Mouse (Mus musculus) gonadal fat pad, adult 2 months (tissue): ENCODE measurements around the gene Cpt1c. TPM values are rescaled to one million over a fixed set of nuclear protein-coding genes. Genes with fewer than 3 reads are reported as not detected.

Source experiments
- DNase-seq: peaks from one replicate; pipeline ENCODE4 v3.0.0-alpha.2; 2012; ENCODE audit warnings: low read depth
- polyA plus RNA-seq: library from polyadenylated mRNA; depleted of rRNA; stranded (reverse); fragments of >200 nt; gene quantifications from 2 replicates; pipeline ENCODE4 v1.2.3, GENCODE M21; 2012

Cpt1c gene
- polyA plus RNA-seq, 1 experiment = 17.9 TPM

DNA sequence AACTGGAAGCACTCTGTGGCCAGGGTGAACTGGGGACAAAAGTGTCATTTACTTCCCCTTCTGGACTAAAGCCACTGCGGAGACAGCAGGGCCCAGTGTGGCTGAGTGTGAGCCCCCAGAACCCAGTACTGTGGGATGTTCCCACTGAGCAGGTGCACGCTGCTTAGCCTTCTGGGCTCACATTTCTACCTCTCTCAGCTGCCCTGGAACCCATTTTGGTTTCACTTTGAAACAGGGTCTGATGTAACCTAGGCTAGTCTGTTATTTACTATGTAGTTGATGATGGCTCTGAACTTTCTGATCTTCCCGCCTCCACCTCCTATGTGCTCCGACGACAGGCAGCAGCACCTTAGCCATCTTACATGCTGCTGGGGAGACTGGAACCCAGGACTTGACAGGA, 11.8 kb downstream of the Cpt1c start:
- DNase-seq = no peak

- DNase-seq = no peak
These were observed 12.3 kb downstream of the Cpt1c start for GRCm38 (mm10) chr7:44962337-44962736.

GRCm38 (mm10) chr7:44960512-44960910, 14.1 kb downstream of the Cpt1c start:
- DNase-seq = no peak

DNA sequence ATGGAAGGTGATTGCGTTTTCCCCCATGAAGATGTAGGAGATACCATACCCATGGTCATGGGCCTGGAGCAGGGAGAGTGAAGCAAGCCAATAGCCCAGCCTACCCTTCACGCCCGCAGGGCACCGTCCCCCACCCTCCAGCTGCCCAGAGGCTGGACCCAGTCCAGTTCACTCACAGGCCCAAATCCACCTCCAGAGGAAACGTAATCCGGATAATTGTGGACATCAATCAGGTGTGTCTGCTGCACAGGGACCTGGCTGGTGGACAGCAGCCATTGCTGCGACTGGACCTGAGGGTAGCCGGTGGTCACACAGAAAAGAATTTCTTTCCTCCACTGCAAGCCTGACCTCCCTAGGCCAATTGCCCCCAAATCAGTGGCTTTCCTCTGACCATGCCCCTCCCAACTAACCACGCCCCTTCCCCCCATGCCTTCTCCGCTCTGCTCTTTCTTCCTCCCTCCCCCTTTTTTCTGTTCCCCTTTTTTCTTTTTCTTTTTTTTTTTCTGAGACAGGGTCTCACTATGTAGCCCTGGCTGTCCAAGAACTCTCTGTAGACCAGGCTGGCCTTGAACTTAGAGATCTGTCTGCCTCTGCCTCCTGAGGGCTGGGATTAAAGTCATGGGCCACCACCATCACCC, 14.7 kb downstream of the Cpt1c start:
- no peak for DNase-seq

DNA sequence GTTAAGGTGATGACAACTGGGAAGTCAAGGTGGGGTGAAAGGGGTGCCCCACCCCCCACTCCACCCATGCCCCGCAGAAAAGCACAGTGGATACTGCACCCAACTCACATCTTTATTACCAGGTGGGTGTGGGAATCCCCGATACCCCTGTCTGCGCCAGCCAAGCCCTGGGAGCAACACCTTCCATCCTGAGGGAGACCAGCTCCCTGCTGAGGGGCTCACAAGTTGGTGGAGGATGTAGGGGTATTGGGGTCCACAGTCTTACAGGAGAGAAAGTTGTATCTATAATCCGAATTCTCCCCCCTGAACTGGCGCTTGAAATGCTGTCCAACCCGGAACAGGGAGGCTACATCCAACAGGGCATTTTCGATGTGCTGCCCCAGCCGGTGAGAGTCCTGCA, 15.4 kb downstream of the Cpt1c start:
- DNase-seq = no peak

DNA sequence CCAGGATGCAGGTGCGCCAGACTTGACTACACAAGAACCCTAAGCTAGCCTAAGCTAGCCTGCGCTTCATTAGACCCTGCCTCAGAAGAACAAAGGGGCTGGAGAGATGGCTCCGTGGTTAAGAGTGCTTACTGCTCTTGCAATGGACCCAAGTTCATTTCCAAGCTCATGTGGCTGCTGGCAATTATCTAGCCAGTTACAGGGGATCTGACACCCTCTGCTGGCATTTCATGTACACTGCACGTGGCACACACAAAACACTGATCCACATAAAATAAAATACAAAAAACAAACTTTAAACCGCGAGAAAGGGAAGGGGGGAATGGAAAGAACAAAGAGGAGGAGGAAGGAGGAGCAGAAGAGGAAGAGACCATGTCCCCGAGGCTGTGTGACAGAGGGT, 16.4 kb downstream of the Cpt1c start:
- DNase-seq = no peak

- DNase-seq = no peak
These were observed 17.3 kb downstream of the Cpt1c start for GRCm38 (mm10) chr7:44957183-44957835.

DNA sequence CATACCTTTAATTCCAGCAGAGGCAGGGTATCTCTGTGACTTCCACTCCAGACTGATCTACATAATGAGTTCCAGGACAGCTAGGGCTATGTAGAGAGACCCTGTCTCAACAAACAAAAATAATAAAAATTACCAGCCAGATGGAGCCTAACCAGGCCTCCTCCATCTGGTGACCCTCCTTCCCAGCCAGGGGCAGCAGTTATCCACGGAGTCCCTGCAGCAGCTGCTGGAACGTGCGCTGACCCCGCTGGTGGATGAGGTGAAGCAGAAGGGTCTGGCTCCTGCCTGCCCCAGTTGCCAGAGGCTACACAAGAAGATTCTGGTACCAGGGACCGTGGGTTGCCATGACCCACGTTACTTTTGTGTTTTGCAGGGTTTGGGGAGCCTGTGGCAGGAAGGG, 18.4 kb downstream of the Cpt1c start:
- DNase-seq = no peak

DNA sequence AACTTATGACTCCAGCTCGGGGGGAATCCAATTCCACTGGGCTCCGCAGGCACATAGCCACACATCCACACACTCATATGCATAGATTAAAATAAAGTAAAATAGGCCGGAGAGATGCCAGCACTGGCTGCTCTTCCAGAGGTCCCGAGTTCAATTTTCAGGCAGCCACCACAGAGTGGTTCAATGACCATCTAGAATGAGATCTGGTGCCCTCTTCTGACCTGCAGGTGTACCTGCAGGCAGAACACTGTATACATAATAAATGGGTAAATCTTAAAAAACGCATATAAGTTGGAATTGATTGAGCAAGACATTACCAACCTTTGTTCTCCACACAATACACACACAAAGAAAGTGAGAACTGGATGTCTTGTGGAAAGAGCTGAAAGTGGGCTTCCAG, 19.0 kb downstream of the Cpt1c start:
- DNase-seq = no peak

DNA sequence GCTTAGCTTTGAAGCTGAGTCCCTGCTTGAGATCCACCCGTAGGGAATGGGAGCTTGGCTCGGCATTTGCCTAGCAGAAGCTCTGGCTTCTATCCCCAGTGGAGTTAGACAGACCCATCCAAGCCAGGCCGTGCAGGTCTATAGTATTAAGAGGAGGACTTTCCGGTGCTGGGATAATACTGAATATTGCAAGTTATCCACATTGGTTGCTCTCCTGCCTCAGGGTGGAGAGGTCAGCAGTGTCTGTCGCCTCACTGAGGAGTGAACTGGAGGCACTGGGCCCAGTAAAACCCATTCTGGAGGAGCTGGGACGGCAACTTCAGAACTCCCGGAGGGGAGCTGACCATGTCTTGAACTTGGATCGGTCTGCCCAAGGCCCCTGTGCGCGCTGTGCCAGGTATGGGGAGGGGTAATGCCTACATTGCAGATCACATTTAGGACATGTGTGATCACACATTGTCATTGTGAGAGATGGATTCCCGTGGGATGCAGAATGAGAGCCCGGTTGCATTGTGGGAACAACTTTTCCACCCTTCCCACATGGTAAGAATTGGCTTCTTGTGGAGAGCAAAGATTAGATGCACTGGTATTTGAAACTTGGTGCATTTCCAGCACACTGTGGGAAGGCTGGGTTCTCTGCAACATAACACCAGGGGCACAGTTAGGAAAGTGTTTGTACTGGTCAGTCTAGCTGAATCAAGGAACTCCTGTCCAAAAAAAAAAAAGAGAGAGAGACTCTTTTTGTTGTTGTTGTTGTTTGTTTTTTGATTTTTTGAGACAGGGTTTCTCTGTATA, 20.4 kb downstream of the Cpt1c start:
- no peak for DNase-seq

DNA sequence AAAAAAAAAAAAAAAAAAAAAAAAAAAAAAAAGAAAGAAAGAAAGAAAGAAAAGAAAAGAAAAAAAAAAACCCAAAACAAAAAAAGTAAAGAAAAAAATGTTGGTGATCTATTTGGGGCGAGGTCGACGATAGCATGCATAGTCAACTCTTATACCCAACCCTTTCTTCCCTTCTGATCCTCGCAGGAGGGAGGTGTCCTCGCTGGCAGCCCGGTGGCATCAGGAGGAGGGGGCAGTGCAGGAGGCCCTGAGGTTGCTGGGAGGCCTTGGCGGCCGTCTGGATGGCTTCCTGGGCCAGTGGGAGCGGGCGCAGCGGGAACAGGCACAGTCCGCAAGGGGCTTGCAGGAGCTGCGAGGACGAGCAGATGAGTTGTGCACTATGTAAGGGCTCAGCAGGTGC, 21.1 kb downstream of the Cpt1c start:
- DNase-seq = no peak

GRCm38 (mm10) chr7:44952611-44953306, 21.9 kb downstream of the Cpt1c start:
- peak; percentile 83 for DNase-seq

GRCm38 (mm10) chr7:44951960-44952359, 22.7 kb downstream of the Cpt1c start:
- DNase-seq = no peak

- DNase-seq = no peak
These were observed 24.7 kb downstream of the Cpt1c start for GRCm38 (mm10) chr7:44949922-44950321.

GRCm38 (mm10) chr7:44942904-44943303, 31.7 kb downstream of the Cpt1c start, which contains the start of gene Tsks:
Tsks (plus strand) TSS chr7:44943204.
- no peak for DNase-seq

DNA sequence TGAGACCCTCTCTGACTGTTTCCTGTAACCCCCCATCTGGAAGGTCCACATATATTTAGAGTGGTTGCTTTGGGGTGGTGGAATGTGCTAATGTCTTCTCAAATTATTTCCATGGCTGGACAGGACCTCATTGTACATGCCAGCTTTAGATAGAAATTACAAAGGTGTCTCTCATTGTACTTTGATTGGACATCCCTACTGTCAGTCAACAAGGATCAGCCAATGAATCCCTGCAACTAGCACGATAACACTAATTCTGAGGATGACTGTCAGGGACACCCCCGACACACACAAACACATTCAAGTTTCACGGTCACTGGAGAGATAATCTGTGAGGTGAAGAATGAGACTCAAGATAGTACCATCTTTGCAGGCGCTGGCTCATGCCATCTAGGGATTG, 36.0 kb downstream of the Cpt1c start:
- no peak for DNase-seq

GRCm38 (mm10) chr7:44929204-44930151, 45.2 kb downstream of the Cpt1c start, which contains the start of gene Ap2a1:
Ap2a1 (minus strand) TSS chr7:44929496.
- DNase-seq = peak; percentile 97

DNA sequence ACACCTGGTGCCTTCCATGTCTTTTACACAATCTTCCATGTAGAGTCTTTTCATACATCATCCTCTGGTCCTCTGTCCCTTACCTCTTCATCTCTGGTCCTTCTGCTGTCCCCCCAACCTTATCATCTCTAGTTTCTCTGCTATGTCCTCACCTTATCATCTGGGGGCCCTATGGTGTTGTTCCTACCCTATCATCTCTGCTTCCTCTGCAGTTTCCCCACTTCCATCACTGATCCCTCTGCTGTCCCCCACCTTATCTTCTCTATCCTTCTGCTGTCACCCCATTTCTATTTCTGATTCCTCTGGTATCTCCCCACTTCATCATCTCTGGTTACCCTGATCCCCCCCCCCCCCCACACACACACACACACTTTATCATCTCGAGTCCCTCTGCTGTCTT, 46.1 kb downstream of the Cpt1c start:
- DNase-seq = no peak

DNA sequence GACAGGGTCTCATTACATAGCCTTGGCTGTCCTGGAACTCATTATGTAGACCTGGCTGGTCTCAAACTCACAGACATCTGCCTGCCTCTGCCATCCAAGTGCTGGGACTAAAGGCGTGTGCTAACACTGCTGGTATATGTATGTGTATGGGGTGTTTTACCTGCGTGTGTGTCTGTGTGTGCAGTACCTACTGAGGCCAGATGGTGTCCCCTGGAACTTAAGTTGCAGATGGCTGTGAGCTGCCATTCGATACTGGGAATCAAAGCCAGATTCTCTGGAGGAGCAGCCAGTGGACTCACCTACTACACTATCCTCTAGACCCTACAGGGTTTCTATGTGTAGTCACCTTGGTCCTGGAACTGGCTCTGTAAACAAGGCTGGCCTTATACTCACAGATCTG, 49.2 kb downstream of the Cpt1c start:
- no peak for DNase-seq

GRCm38 (mm10) chr7:44922530-44922929, 52.1 kb downstream of the Cpt1c start:
- no peak for DNase-seq

DNA sequence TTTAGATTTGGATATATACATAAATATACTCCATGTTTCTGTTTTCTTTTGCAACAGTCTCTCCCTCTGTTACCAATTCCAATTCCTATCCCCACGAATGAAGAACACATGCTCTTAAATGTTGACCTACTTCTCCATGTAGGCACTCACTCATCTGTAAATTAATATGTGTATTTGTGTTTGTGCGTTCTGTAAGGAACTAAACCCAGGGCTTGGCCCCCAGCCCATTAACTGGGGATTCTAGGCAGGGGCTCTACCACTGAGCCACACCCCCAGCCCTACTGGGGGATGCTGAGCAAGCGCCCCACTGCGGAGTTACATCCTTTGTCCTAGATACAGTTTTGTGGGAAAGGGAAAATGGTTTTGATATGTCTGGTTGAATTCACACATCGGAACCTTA, 55.5 kb downstream of the Cpt1c start:
- DNase-seq = no peak
